Mouse (Mus musculus) heart, postnatal 4 days (tissue): Measurements from ENCODE around the gene Smim4. TPM values are rescaled to one million over a fixed set of nuclear protein-coding genes. Genes with fewer than 3 reads are reported as not detected.
A peak's percentile ranks its signal among the peaks of the same experiment; 100 is the strongest.

Experiments used
- DNase-seq: peaks from one replicate; pipeline ENCODE4 v3.0.0; 2021
- total RNA-seq, 2 experiments: library from RNA; stranded (reverse); gene quantifications; 2 replicates each; pipeline ENCODE4 v1.2.3; 2021

The Smim4 gene
- total RNA-seq, 2 experiments from 2014 or later: 80.5 to 91.4 TPM

DNA sequence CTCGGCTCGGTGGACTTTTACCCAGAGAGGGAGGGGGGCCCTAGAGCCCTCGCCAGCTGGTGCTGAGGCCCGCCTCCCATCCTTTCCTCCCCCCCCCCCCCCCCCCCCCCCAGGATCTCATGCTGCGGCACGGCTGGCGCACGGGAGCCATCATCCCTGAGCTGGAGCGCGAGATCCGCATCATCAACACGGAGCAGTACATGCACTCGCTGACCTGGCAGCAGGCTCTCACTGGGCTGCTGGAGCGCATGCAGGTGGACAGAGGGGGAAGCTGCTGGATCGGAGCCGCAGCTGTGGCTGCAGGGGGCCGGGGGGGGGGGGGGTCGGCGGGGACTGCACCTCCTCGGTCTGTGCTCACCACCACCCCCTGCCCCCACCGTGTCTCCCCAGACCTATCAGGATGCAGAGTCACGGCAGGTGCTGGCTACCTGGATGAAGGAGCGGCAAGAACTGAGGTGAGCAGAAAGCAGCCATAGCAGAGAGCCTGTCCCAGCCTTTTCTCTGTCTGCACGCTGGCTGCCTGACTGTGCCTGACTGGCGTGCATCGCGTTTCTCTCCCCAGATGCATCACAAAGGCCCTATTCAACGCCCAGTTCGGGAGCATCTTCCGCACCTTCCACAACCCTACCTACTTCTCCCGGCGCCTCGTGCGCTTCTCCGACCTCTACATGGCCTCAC lies 9.6 kb upstream of the Smim4 start:
- no peak for DNase-seq

DNA sequence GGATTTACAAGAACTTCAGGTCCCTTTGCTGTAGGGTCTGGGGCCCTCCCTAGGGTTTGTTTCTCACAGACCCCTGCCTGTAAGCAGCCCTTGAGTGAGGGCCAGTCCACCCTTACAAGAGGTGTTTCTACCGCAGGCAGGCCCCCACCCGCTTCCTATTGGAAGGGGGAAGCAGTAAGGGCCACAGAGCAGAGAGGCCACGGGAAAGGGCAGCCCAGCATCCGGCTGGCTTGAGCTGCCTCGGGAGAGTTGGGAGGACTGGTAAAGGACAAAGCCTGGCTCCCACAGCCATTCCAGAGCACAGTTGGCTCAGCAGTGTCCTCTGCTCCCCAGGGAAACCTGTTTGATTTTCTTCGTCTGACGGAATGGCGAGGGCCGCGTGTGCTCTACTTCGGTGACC lies 9.0 kb upstream of the Smim4 start:
- DNase-seq: no peak

DNA sequence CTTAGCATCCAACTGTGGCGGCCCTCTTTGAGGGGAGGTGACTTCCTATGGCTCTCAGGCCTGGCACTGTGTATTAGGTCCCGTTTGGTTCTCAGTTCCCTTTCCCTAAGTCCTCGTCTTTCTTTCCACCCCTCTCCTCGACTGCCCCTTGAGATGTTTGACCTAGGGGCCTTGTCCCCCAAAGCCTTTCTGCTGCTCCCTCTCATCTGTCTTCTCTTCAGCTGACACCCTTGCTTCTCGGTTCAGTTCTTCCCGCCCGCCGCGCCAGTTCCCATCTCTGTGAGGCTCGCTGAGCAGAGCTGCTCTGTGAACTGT lies 8.5 kb upstream of the Smim4 start:
- DNase-seq: no peak

DNA sequence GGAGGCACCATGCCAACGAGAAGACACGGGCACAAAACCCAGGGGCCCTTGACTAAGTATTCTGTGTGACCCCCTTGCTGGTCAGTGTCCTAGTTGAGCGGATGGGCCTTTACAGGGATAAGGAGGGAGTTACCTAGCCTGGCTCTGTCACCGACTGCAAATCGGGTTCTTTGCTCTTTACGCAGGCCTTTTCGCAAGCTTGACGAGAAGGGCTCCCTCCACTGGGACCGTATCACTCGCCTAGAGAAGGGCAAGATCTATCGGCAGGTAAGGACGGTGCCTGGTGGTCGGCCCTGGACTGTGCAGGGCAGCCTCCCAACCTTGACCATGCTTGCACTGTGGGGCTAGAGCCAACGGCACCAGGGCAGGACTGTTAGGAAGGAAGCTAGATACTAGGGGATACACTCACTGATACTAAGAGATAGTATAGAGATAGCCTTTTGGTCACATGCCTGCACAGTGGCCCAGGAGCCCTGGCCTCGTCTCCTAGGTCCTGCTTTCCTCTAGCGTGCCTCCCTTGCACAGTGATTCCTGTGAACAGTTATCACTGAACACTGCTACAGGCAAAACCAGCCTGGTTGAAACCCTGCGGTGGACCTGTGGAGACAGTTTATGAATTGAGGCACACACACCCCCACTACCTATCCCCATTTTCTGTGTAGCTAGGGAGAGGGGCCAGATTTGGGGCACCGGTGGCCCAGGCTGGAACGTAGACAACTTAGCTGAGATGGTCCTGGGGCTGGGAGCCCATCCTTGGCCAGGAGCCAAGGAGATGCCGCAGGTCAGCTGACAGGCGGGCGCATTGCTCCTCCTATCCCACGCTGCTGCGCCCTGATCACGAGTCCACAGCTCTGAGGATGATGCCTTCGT lies 7.9 kb upstream of the Smim4 start:
- DNase-seq: no peak

DNA sequence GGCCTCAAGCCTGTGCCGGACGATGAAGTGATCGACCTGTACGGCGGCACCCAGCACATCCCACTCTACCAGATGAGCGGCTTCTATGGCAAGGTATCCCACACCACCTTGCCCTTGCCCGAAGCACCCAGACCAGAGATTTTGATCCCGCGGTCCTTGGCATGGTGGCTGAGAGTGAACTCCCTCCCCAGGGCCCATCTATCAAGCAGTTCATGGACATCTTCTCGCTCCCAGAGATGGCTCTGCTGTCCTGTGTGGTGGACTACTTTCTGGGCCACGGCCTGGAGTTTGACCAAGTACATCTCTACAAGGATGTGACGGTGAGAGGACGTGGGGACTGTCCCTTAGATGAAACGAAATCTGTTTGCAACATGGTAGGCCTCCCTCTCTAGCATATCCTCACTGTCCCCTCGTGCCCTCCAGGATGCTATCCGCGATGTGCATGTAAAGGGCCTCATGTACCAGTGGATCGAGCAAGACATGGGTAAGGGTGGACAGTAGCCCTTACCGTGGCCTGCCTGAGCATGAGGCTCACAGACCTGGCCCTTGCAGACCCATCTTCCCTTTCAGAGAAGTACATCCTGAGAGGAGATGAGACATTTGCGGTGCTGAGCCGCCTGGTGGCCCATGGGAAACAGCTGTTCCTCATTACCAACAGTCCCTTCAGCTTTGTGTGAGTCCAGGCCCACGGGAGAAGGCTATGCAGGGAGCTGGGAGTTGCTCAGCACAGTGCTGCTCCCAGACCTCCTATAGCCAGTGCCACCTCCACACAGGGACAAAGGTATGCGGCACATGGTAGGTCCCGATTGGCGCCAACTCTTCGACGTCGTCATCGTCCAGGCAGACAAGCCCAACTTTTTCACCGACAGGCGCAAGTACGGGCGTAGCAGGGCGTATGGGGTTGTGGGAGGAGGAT lies 7.0 kb upstream of the Smim4 start:
- no peak for DNase-seq

DNA sequence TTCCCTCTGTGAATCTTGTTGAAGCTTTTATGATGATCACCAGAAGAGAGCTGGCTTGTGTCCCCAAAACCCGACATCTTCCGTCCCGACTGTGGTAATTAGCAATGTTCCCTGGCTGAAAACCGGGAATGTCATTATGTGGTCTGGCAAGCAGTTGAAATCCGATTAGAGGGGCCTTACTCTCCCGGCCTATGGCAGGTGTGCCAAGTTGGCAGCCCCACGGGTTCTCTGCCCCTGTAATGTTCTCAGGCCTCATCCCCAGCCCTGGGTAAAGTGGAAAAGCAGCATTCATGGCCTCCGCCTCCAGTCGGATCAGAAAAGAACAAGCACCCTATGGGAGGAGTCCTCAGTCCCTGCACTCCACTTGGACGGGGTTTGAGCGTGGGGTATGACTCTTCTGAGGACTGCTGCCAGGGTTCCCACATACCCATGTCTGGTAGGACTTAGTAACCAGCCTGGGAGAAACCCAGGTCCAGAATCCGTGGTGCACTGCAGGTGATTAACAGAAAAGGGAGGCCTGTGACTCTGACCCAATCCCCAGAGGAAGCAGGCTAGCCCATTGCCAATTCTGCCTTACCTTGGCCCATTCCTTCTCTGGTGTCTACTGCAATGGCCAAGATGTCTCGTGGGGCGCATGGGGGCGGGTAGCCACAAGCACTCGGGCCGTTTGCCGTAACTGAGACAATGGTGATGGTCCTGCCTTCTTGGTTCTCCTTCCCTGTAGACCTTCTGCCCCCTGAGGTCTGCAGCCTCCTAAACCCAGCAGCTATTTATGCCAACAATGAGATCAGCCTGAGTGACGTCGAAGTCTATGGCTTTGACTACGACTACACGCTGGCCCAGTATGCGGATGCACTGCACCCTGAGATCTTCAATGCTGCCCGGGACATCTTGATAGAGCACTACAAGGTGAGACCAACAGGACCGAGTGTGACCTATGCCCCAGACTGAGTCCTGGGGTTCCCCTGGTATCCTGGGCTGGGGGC lies 5.6 kb upstream of the Smim4 start:
- no peak for DNase-seq

DNA sequence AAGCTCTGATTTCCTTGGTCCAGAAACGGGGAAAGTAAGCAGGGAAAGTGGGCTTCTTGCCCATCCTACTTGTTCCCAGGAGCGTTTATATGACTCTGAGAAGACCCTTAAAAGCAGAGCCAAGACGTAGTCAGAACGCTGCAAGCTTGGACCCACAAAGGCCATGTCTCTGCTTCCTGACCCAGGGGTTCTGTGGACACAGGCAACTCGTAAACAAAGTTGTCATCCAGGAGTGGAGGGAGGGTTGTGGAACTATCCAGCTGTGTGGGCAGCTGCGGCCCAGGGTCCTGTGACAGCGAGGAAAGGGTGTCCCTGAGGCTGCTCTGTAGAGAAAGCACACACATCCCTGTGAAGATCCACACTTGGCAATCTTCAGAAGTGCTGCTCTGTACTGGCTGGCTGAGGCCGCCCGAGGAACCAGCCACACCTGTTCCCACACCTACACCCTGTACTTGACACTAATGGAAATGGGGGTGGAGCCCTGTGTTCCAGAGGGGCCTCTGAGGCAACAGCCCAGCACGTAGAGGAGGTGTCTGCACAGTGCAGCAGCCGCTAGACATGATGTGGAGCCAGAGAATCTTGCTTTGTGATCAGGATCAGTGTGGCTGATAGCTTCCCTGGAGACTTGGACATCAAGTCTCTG lies 4.4 kb upstream of the Smim4 start:
- DNase-seq: peak; percentile 10

DNA sequence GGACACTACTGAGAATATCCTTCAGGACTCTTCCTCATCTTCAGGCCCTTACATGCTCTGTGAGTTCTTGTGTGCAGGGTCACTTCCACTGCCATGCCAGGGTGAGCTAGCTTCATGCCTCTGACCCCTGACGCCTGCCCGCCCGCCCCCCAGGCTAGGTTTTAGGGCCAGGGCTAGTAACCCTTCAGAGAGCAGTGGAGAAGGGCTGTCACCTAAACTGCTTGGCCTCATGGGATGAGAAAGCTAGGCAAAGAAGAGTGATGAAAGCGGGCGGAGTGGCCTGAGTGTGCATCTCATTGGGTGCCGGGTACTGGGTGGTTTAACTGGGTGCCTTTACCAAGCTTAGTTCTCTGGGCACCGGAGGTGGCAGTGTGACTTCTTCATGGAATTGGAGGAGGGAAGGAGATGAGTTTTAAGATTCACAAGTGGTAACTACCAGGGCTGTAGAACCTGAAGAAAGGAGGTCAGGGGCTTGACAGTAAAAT lies 3.8 kb upstream of the Smim4 start:
- peak; percentile 5 for DNase-seq

DNA sequence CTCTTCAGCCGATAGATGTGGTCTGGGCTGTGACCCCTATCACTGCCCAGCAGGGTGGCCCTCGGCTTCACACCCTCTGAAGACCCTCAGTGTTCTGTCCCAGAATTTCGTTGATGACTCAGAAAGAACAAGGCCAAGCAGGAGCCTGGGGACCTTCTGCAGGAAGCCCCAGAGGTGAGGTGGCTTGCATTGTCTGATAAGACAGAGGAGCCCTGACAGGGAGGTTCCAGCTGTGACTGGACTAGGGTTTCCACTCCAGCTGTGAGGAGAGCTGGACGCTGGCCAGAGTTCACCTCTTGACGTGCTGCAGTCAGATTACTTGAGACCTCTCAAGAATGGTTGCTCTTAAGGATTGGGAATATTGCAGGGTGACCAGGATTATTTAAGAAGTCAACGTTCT lies 3.3 kb upstream of the Smim4 start:
- peak; percentile 61 for DNase-seq

DNA sequence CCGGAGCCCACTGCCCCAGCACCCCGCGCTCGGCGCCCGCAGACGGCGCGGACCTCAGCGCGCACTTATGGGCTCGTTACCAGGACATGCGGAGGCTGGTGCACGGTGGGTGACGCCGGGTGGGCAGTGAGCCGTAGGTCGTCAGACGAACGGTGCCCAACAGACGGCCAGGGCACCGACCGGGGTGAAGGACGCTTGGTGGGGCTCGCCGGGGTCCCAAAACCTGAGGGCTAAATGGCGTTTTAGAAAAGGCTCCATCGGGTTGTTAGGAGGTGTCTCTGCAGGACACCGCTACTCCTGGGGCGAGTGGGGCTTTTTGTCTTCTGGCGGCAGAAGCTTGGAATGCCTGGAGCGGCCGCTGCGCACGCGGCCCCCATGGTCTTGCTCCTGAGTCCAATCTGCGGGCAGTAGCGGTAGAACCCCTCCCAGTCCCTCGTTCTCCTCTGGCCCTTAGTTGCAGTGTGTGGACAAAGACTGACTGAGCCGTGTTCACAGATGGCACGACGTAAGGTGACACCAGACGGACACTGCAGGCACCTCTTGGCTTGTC lies 2.6 kb upstream of the Smim4 start:
- DNase-seq: peak; percentile 44

DNA sequence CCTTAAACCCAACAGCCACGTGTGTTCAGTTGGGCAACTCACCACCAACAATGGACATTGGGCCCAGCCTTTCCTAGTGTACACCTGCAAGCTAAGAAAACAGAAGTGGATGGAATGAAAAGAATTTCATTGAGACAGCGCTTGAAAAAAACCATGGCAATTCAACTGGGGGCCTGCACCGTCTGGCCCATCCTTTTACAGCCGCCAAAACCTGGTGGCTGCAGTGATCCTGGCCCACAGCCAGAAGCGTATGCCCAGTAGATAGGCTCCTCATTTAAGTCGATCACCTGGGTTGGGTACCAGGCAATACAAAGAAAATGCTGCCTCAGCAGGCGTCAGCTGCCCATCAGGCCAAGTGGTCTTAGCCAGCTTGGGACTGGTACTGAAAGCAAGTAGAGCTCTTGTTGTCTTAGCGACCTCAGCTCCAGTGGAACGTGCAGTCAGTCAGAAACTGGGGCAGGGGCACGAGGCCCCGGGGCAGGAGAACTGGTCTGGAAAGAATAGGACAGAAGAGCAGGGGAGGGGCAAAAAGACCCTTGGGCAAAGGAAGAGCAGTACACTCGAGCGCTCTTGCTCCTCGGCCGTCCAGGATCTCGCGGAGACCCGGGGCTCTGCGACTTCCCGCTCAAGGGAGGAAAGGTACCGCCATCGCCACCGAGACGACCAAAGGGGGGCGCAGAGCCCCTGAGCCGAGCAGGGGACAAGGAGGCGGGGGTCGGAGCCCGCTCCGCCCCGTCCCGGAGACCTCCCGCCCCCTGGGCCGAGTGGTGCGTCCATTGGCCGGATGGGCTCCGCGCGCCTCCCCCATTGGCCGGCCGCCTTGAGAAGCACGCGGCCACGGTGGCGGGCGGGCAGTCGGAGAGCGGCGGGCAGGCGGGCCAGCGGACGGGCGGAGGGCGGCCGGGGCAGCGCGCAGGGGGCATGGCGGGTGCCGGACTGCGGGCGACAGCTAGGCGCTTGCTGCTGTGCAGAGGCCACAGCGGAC lies 1.8 kb upstream of the Smim4 start, which contains the start of gene Nt5dc2:
TSS of gene Nt5dc2 (plus strand) at position 818 of the 985 bp plus-strand sequence.
- DNase-seq: peak; percentile 94

DNA sequence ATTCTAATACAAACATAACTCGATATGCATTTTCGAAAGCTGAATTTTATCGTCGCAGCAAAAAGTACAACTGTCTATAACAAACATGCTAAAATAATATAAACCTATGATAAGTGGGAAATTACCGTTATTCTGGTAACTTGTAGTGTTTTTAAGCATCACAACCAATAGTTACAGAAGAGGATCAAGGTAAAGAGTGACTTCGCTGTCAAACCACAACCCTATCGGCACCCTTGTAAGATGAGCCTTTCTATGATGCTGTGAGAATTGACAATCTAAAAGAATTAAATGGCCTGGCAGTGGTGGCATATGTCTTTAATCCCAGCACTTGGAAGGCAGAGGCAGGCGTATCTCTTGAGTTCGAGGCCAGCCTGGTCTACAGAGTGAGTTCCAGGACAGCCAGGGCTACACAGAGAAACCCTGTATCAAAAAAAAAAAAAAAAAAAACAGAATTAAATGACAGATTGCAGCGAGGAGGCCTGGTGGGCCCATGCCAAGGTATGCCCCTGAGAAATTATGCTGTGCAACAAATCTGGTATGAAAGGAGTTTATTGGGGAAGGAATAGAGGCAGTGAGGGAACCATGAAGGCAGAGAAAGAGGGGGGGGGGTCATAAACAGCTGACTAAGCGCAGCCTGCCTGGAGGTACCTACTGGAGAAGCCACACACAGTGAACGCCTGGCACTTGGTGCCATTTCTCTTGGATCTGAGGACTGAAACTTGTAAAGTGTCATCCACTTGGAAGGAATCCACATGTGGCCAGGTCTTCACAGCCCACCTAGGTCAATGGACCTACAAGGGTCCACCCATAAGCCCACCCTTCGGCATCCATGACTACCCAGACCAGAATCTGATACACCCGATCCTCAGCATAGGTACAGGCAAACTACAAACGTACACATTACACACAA lies 825 bp upstream of the Smim4 start:
- peak; percentile 7 for DNase-seq

DNA sequence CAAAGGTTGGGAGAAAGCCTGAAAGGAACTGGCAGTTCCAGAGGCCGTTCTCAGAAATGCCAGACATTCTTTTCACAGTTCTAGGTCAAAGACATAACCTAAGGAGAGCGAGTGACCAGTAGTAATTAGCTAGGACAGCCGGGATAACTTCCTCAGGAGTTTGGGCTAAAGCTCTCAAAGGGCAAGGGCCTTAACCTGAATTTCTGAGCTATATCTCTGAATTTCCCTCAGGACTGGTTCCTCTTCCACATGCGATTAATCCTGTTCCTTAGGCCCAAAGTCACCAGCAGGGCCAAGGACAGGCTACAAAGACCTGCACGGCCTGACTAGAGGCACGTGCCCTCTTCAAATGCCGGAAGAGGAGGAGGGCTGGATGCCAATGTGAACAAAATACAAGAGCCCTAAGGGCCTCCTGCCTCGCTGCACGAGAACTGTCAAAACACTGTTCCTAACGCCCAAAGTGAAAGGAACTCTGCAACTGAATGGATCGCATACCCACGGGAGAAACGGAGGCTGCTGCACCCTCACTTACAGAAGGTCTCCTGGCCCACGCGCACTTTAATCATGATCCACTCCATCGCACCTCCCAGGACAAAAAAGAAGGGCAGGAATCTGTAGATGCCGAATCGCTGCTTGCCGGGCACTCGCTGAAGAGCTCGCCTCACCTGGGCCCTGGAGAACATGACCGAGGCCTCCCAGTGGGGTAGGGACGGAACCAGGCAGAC lies 493 bp downstream of the Smim4 start:
- DNase-seq: peak; percentile 73

DNA sequence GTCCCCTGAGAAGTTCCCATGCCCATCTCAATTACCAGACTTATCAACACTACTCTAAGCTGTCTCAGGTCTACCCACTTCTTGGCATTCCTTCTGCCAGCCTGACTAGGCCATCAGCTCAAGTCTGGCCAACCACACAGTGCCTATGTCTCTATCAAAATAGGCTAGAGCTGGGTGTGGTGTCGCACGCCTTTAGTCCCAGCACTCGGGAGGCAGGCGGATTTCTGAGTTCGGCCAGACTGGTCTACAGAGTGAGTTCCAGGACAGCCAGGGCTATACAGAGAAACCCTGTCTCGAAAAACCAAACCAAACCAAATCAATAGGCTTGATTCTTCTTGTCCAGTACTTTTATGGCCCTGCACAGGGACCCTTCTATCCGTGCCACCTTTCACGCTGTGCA lies 1.9 kb downstream of the Smim4 start:
- DNase-seq: peak; percentile 3

DNA sequence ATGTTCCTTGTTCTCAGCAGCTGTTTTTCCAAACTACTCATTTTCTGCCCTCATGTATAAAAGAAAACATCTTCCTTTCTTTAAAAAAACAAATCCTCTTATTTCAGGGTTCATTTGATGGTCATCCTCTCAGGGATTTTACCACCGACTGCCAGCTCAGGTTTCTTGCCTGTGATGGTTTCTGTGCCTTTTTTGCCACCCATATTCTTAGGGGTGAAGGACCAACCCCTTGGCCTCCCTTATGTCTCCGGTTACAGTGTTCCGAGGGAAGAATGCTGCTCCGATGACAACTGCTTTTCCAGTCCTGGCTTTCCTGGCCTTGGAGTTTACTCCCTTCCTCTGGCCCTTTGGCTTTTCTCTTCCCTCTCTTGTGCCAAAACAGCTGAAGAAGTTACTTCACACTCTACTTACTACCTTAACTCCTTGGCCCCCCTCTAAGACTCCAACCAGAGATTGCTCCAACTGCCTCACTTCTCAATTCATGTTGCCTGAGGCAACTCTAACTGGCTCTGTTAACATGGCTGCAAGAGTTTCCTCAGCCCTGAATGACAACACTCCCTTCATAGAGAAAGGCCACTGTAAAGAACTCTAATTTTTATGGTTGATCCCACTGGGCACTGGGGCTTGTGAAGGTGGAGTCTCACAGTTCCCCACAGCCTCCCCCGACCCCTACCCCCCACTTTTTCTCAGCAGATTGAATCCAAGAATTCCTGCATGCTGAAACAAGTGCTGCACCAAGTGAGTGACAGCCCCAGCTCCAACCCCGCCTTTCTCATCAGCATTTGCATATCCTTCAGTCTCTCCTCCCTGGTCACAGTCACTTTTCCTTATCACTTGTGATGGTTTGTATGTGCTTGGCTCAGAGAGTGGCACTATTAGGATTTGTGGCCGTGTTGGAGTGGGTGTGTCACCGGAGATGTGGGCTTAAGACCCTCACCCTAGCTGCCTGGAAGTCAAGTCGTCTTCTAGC lies 3.4 kb downstream of the Smim4 start:
- DNase-seq: peak; percentile 10

DNA sequence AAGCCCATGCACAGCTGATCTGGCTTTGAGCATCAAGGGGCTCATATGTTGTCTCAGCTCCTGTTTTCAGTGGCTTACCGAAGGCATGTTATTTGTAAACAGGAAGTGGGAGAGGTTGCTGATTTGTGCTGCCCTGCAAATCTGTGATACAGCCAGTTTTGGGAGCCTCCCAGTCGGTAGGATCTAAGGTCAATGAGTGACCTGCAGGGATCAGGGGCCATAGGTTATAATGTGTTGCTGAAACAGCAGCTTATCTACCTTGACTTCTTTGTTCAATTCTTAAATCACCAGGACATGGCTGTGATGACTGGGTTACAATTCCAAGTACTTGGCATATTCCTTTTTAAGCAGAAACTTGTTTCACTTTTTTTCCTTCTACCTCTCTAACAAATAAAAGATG lies 13.2 kb downstream of the Smim4 start:
- DNase-seq: no peak
